Comparison of ENCODE assay signal across 20 mouse cellular contexts in the genomic region with DNA sequence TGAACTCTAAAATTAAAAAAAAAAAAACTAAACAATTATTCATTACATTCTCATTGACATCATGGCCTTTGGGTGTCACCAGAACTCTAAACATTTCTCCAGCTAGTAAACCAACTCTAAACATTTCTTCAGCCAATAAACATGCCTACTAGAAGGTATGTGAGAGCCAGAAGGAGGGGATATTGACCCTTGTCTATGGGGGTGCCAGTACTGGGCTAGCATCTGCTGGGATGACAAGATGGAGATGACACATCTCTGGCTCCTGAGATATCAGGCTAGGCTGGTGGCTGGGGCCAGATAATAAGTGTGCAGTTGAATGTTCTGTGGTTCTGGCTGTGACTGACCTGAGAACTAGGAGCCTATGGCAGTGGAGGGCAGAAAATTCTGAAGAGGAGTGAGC.
"Had no signal": no experiment of that assay in that cellular context is flagged by ENCODE, and none has a peak within 500 bp of the region (broad histone marks: within the 10 kb centered on the region; RNA-seq: fewer than 3 reads in every experiment).

No protein-coding gene starts in this region.

- H3K9ac ChIP-seq: liver, embryonic 13.5 days; liver, embryonic 15.5 days; liver, postnatal 0 days; midbrain, embryonic 12.5 days; neural tube, embryonic 13.5 days; neural tube, embryonic 15.5 days had no signal

- H3K4me1 ChIP-seq: liver, embryonic 13.5 days; liver, embryonic 15.5 days; midbrain, embryonic 10.5 days; midbrain, embryonic 12.5 days; neural tube, embryonic 13.5 days; neural tube, embryonic 15.5 days had no signal

- H3K27ac ChIP-seq: liver, embryonic 13.5 days; liver, embryonic 15.5 days; midbrain, embryonic 10.5 days; midbrain, embryonic 12.5 days; neural tube, embryonic 13.5 days; neural tube, embryonic 15.5 days had no signal

- H3K4me3 ChIP-seq: liver, embryonic 13.5 days; liver, embryonic 15.5 days; midbrain, embryonic 10.5 days; midbrain, embryonic 12.5 days; myocyte; neural tube, embryonic 13.5 days; neural tube, embryonic 15.5 days had no signal

- DNase-seq: liver; liver, embryonic 13.5 days; liver, postnatal 0 days; midbrain, embryonic 14.5 days; retina, postnatal 1 day; right cerebral cortex, adult 18-20 months; right cerebral cortex, postnatal 25 days; right cerebral cortex, postnatal 4 days; spleen, adult 18-20 months; thymus, adult 18-20 months; thymus, postnatal 14 days; thymus, postnatal 36 days had no signal

- H3K9me3 ChIP-seq: liver, embryonic 13.5 days; neural tube, embryonic 15.5 days had no signal

- H3K4me2 ChIP-seq: liver, embryonic 11.5 days; liver, embryonic 13.5 days; liver, embryonic 15.5 days; midbrain, embryonic 12.5 days; neural tube, embryonic 13.5 days; neural tube, embryonic 15.5 days had no signal

- ATAC-seq: liver, postnatal 0 days; midbrain, embryonic 16.5 days had no signal

- H3K27me3 ChIP-seq: liver, embryonic 13.5 days; liver, embryonic 15.5 days; midbrain, embryonic 12.5 days; neural tube, embryonic 13.5 days; neural tube, embryonic 15.5 days had no signal

- H3K36me3 ChIP-seq: liver, embryonic 13.5 days; liver, embryonic 15.5 days; midbrain, embryonic 10.5 days; midbrain, embryonic 12.5 days; neural tube, embryonic 13.5 days; neural tube, embryonic 15.5 days had no signal
